Mouse (Mus musculus): ENCODE measurements around the gene Slc13a4. TPM values are rescaled to one million over a fixed set of nuclear protein-coding genes. Genes with fewer than 3 reads are reported as not detected.

Gene Slc13a4
- polyA plus RNA-seq, 1 experiment from 2014 or later, result 0.21 TPM

GRCm38 (mm10) chr6:35288920-35289319 lies 19.0 kb downstream of the Slc13a4 start:
- no peak for ATAC-seq (ENCODE audit: low FRiP score, low TSS enrichment)
- Histone ChIP-seq H3K9me3 (ENCODE audit: control insufficient read depth, low read length) (no peaks in the 10 kb centered on the region), H3K4me2 (replicated peaks; ENCODE audit: low read depth) (0 out of 2 replicates have a peak overlapping the region, but pooled peaks have one; percentile 14), H3K9ac (ENCODE audit: low read length) (no peak overlapping the region), H3K4me1 (replicated peaks; ENCODE audit: control insufficient read depth, insufficient read depth) (peaks cover 6% of the 10 kb centered on the region; the same call in 1 of the 2 replicates), H3K27me3 (ENCODE audit: control insufficient read depth, insufficient read depth, low read length) (no peaks in the 10 kb centered on the region), H3K27ac (replicated peaks) (0 out of 2 replicates have a peak overlapping the region, but pooled peaks have one; percentile 40), H3K36me3 (ENCODE audit: control insufficient read depth, insufficient read depth, low read length) (no peaks in the 10 kb centered on the region), H3K4me3 (ENCODE audit: low read depth, low read length) (no peak overlapping the region)
- DNase-seq (ENCODE audit: low spot score), result peak; percentile 17
- 55% methylated on average over 7 of the region's 7 CpGs for WGBS
- TF ChIP-seq EP300 (optimal IDR thresholded peaks at IDR 0.05), result no peak
- no peak for TF ChIP-seq CTCF (IDR thresholded peaks at IDR 0.05; ENCODE audit: low read depth)

- H3K9me3 ChIP-seq (ENCODE audit: control insufficient read depth, low read length), result no peaks in the 10 kb centered on the region
- H3K27ac ChIP-seq (replicated peaks), result peak overlapping the region; percentile 40; the same call in 1 of the 2 replicates
- no peaks in the 10 kb centered on the region for H3K27me3 ChIP-seq (ENCODE audit: control insufficient read depth, insufficient read depth, low read length)
- H3K4me2 ChIP-seq (replicated peaks; ENCODE audit: low read depth), result peak overlapping the region; percentile 14; the same call in 1 of the 2 replicates
- TF ChIP-seq EP300 (optimal IDR thresholded peaks at IDR 0.05) (no peak), CTCF (IDR thresholded peaks at IDR 0.05; ENCODE audit: low read depth) (peak; percentile 39; the same call in 1 of the 2 replicates)
- H3K36me3 ChIP-seq (ENCODE audit: control insufficient read depth, insufficient read depth, low read length), result no peaks in the 10 kb centered on the region
- H3K4me1 ChIP-seq (replicated peaks; ENCODE audit: control insufficient read depth, insufficient read depth), result peaks cover 6% of the 10 kb centered on the region; the same call in 1 of the 2 replicates
- H3K4me3 ChIP-seq (ENCODE audit: low read depth, low read length), result no peak overlapping the region
- peak; percentile 55 for DNase-seq (ENCODE audit: low spot score)
- 30% methylated on average over 11 of the region's 11 CpGs for WGBS
- peak; percentile 85 for ATAC-seq (ENCODE audit: low FRiP score, low TSS enrichment)
- H3K9ac ChIP-seq (ENCODE audit: low read length), result no peak overlapping the region
Measured at GRCm38 (mm10) chr6:35288114-35288761, 19.7 kb downstream of the Slc13a4 start.

GRCm38 (mm10) chr6:35279306-35279705 lies 28.6 kb downstream of the Slc13a4 start:
- H3K4me3 ChIP-seq (ENCODE audit: low read depth, low read length), result no peak overlapping the region
- H3K27me3 ChIP-seq (ENCODE audit: control insufficient read depth, insufficient read depth, low read length), result no peaks in the 10 kb centered on the region
- no peak overlapping the region for H3K4me2 ChIP-seq (replicated peaks; ENCODE audit: low read depth)
- WGBS, result 83% methylated on average over 10 of the region's 10 CpGs
- TF ChIP-seq CTCF (IDR thresholded peaks at IDR 0.05; ENCODE audit: low read depth) (no peak), EP300 (optimal IDR thresholded peaks at IDR 0.05) (no peak)
- ATAC-seq (ENCODE audit: low FRiP score, low TSS enrichment) (no peak), DNase-seq (ENCODE audit: low spot score) (no peak)
- no peaks in the 10 kb centered on the region for H3K36me3 ChIP-seq (ENCODE audit: control insufficient read depth, insufficient read depth, low read length)
- no peak overlapping the region for H3K27ac ChIP-seq (replicated peaks)
- no peaks in the 10 kb centered on the region for H3K4me1 ChIP-seq (replicated peaks; ENCODE audit: control insufficient read depth, insufficient read depth)
- no peak overlapping the region for H3K9ac ChIP-seq (ENCODE audit: low read length)
- H3K9me3 ChIP-seq (ENCODE audit: control insufficient read depth, low read length), result no peaks in the 10 kb centered on the region

GRCm38 (mm10) chr6:35277903-35278587 lies 29.9 kb downstream of the Slc13a4 start:
- WGBS, result 38% methylated on average over 10 of the region's 10 CpGs

GRCm38 (mm10) chr6:35273391-35274082 lies 34.4 kb downstream of the Slc13a4 start:
- Histone ChIP-seq H3K4me2 (replicated peaks; ENCODE audit: low read depth) (no peak overlapping the region), H3K9me3 (ENCODE audit: control insufficient read depth, low read length) (no peaks in the 10 kb centered on the region), H3K9ac (ENCODE audit: low read length) (no peak overlapping the region), H3K36me3 (ENCODE audit: control insufficient read depth, insufficient read depth, low read length) (no peaks in the 10 kb centered on the region), H3K27ac (replicated peaks) (no peak overlapping the region), H3K4me3 (ENCODE audit: low read depth, low read length) (no peak overlapping the region), H3K27me3 (ENCODE audit: control insufficient read depth, insufficient read depth, low read length) (no peaks in the 10 kb centered on the region), H3K4me1 (replicated peaks; ENCODE audit: control insufficient read depth, insufficient read depth) (no peaks in the 10 kb centered on the region)
- DNase-seq (ENCODE audit: low spot score) (no peak), ATAC-seq (ENCODE audit: low FRiP score, low TSS enrichment) (no peak)
- 42% methylated on average over 11 of the region's 11 CpGs for WGBS
- no peak for TF ChIP-seq EP300 (optimal IDR thresholded peaks at IDR 0.05)
- no peak for TF ChIP-seq CTCF (IDR thresholded peaks at IDR 0.05; ENCODE audit: low read depth)

More at GRCm38 (mm10) chr6:35277903-35278587, 29.9 kb downstream of the Slc13a4 start:
- no peaks in the 10 kb centered on the region for H3K4me1 ChIP-seq (replicated peaks; ENCODE audit: control insufficient read depth, insufficient read depth)
- H3K36me3 ChIP-seq (ENCODE audit: control insufficient read depth, insufficient read depth, low read length), result no peaks in the 10 kb centered on the region
- no peak overlapping the region for H3K9ac ChIP-seq (ENCODE audit: low read length)
- no peak overlapping the region for H3K27ac ChIP-seq (replicated peaks)
- no peaks in the 10 kb centered on the region for H3K27me3 ChIP-seq (ENCODE audit: control insufficient read depth, insufficient read depth, low read length)
- H3K4me3 ChIP-seq (ENCODE audit: low read depth, low read length), result no peak overlapping the region
- no peaks in the 10 kb centered on the region for H3K9me3 ChIP-seq (ENCODE audit: control insufficient read depth, low read length)
- ATAC-seq (ENCODE audit: low FRiP score, low TSS enrichment) (no peak), DNase-seq (ENCODE audit: low spot score) (no peak)
- no peak overlapping the region for H3K4me2 ChIP-seq (replicated peaks; ENCODE audit: low read depth)
- TF ChIP-seq CTCF (IDR thresholded peaks at IDR 0.05; ENCODE audit: low read depth) (no peak), EP300 (optimal IDR thresholded peaks at IDR 0.05) (no peak)

Measured in stomach, postnatal 0 days (tissue).